Comparison of ENCODE assay signal across 20 mouse cellular contexts in genomic region chr7:92837907-92838306, GRCm38 (mm10). TPM values are rescaled to one million over a fixed set of nuclear protein-coding genes. Genes with fewer than 3 reads are reported as not detected.
DNase-seq lines count a peak whose midpoint lies in the region; ATAC-seq and TF ChIP-seq lines count a peak whose summit lies in the region.
"Had no signal": no experiment of that assay in that cellular context is flagged by ENCODE, and none has a peak within 500 bp of the region (broad histone marks: within the 10 kb centered on the region; RNA-seq: fewer than 3 reads in every experiment).

No protein-coding gene starts in this region.

- H3K4me3 ChIP-seq in left cerebral cortex, adult 2 months: no peak overlapping the region
- no peak overlapping the region for H3K4me3 ChIP-seq in liver, embryonic 11.5 days (ENCODE audit: low read depth, low read length)
- H3K4me3 ChIP-seq: erythroblast, embryonic 14.5 days; forebrain, embryonic 13.5 days; kidney, embryonic 15.5 days had no signal

- intact Hi-C loops in left cerebral cortex, adult 2 months (cut with DNase I): no loop called here
- intact Hi-C loops in left cerebral cortex, postnatal 36 days (cut with DNase I): loop anchor here (5.0 to 10.0 kb wide), 2 partner anchors 96 to 203 kb away; partner anchors contain the start of genes Ankrd42 and Rab30

- peak; percentile 41 for ATAC-seq in frontal cortex, adult (ENCODE audit: low TSS enrichment)
- ATAC-seq in liver, embryonic 11.5 days (replicated peaks; ENCODE audit: low FRiP score): no peak
- ATAC-seq: forebrain, embryonic 13.5 days had no signal

- H3K9ac ChIP-seq in liver, embryonic 11.5 days (ENCODE audit: low read depth, low read length): no peak overlapping the region
- H3K9ac ChIP-seq: forebrain, embryonic 13.5 days; kidney, embryonic 15.5 days had no signal

- peak; percentile 32 for TF ChIP-seq CTCF in left cerebral cortex, adult 2 months (IDR thresholded peaks at IDR 0.05)

- no peak for DNase-seq in frontal cortex, postnatal 25 days (ENCODE audit: low spot score in 2 of 2)
- DNase-seq in left cerebral cortex, adult 2 months (ENCODE audit: extremely low spot score in 1 of 2, low spot score in 2 of 2): no peak
- DNase-seq in left cerebral cortex, postnatal 36 days (ENCODE audit: low spot score in 2 of 2): no peak
- peak; percentile 65 for DNase-seq in NIH3T3 (ENCODE audit: low read depth)
- DNase-seq in telencephalon, adult 2 months (ENCODE audit: low read depth, low spot score): peak; percentile 28
- DNase-seq in liver, embryonic 11.5 days (ENCODE audit: low spot score): no peak
- DNase-seq: adrenal gland, postnatal 14 days; B cell, adult 2 months; cerebellum, adult 9-10 months; heart, postnatal 10 days; left cerebral cortex, postnatal 4 days; lung, adult 18-20 months; lung, postnatal 36 days; retina, postnatal 1 day; thymus, postnatal 36 days had no signal

- no peaks in the 10 kb centered on the region for H3K27me3 ChIP-seq in liver, embryonic 11.5 days (replicated peaks; ENCODE audit: control insufficient read depth, insufficient read depth, low read length)
- H3K27me3 ChIP-seq: forebrain, embryonic 13.5 days; kidney, embryonic 15.5 days had no signal

- H3K9me3 ChIP-seq in liver, embryonic 11.5 days (ENCODE audit: control insufficient read depth, low read length): no peaks in the 10 kb centered on the region
- H3K9me3 ChIP-seq: forebrain, embryonic 13.5 days; kidney, embryonic 15.5 days had no signal

- 73% methylated on average over 3 of the region's 3 CpGs for WGBS in liver, embryonic 11.5 days

- H3K27ac ChIP-seq in left cerebral cortex, adult 2 months: no peak overlapping the region
- no peak overlapping the region for H3K27ac ChIP-seq in liver, embryonic 11.5 days (ENCODE audit: low read depth, low read length)
- H3K27ac ChIP-seq: forebrain, embryonic 13.5 days; kidney, embryonic 15.5 days had no signal

- no peaks in the 10 kb centered on the region for H3K4me1 ChIP-seq in liver, embryonic 11.5 days (replicated peaks; ENCODE audit: control insufficient read depth, insufficient read depth, low read length)
- H3K4me1 ChIP-seq: forebrain, embryonic 13.5 days; kidney, embryonic 15.5 days had no signal

- H3K36me3 ChIP-seq in liver, embryonic 11.5 days (ENCODE audit: control insufficient read depth, insufficient read depth, low read length): no peaks in the 10 kb centered on the region

- no peak overlapping the region for H3K4me2 ChIP-seq in liver, embryonic 11.5 days
- H3K4me2 ChIP-seq: forebrain, embryonic 13.5 days; heart, embryonic 11.5 days; kidney, embryonic 15.5 days had no signal

RNA-seq across cellular contexts. Expression of gene Ddias, which starts 36.1 kb away (rescaled TPM):
- total RNA-seq in left cerebral cortex, adult 2 months (2021): under 1 TPM; 0.42 to 0.88 TPM
- under 1 TPM; 0.32 to 0.41 TPM for total RNA-seq in left cerebral cortex, postnatal 36 days (2021)
- 21.2 and 21.9 TPM in 2 replicates for polyA plus RNA-seq in liver, embryonic 11.5 days (2014; fragmentation: Nextera tagmentation; extraction: Ambion mirVana)

RNA-seq across cellular contexts. Expression of gene Prcp, which starts 36.4 kb away (rescaled TPM):
- total RNA-seq in left cerebral cortex, adult 2 months (2021): 10 to 100 TPM in 1 of 2 experiments, 1 to 10 TPM in 1; 9.5 to 10.1 TPM
- 10 to 100 TPM; 10.4 to 12.7 TPM for total RNA-seq in left cerebral cortex, postnatal 36 days (2021)
- polyA plus RNA-seq in liver, embryonic 11.5 days (2014; fragmentation: Nextera tagmentation; extraction: Ambion mirVana): 30.1 and 33.6 TPM in 2 replicates

Comparison
In these comparisons a context has a peak if more than half of its experiments do, and no peak if none do; other contexts are left out.
1. DNase-seq: peak in NIH3T3 (single experiment) and telencephalon, adult 2 months (single experiment); none in frontal cortex, postnatal 25 days (0 of 2), left cerebral cortex, adult 2 months (0 of 2), left cerebral cortex, postnatal 36 days (0 of 2) and liver, embryonic 11.5 days (single experiment).